Mouse (Mus musculus) erythroblast, embryonic 14.5 days (primary cell): ENCODE data around the gene Prkaa1. TPM values are rescaled to one million over a fixed set of nuclear protein-coding genes. Genes with fewer than 3 reads are reported as not detected.

Source experiments
- H3K27me3 ChIP-seq: 2 replicates; pipeline ENCODE4 v1.6.1; 2012; ENCODE audit warnings: inconsistent platforms; ENCODE audit not compliant: control insufficient read depth
- H3K36me3 ChIP-seq: 2 replicates; pipeline ENCODE4 v1.6.1; 2012; ENCODE audit warnings: mild to moderate bottlenecking, inconsistent platforms; ENCODE audit not compliant: control insufficient read depth
- H3K4me1 ChIP-seq: 2 replicates; pipeline ENCODE4 v1.6.1; 2012; ENCODE audit warnings: inconsistent platforms; ENCODE audit not compliant: control insufficient read depth
- H3K4me3 ChIP-seq: replicated peaks from 2 replicates; pipeline ENCODE3; 2012; ENCODE audit warnings: moderate library complexity, mild to moderate bottlenecking, inconsistent platforms
- H3K9me3 ChIP-seq: 2 replicates; pipeline ENCODE4 v1.6.1; 2012; ENCODE audit warnings: low read length, inconsistent platforms, mixed read lengths; ENCODE audit not compliant: control insufficient read depth
- GATA1 ChIP-seq: IDR thresholded peaks from 2 replicates; pipeline ENCODE4 v1.6.1; 2012; ENCODE audit warnings: low read length, inconsistent platforms, mixed read lengths
- TAL1 ChIP-seq: IDR thresholded peaks from 3 replicates; pipeline ENCODE4 v1.6.1; 2012; ENCODE audit warnings: low read length, inconsistent platforms, mixed read lengths
- polyA plus RNA-seq: library from polyadenylated mRNA; stranded (reverse); fragments of >175 nt; gene quantifications from 2 replicates; pipeline ENCODE4 v1.2.3, GENCODE M21; 2012

Prkaa1 gene
- polyA plus RNA-seq, 1 experiment = 0.25 TPM

DNA sequence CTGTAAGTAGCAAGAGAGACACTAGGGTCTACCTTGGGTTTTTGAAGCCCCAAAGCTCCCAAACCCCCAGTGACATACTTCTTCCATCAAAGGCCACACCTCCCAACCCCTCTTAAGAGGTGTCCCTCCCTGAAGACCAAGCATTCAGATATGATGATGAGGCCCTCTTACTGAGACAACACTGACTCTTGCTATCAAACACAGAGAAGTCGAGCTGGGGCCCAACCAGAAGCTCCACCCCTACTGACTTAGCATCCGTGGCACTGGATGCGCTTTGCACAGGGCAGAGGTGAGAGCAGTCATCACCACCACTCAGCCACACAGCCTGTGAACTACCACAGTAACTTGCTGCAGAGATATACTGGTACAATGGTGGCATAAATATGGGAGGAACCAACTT is 31.0 kb upstream of the Prkaa1 start:
- H3K4me1 ChIP-seq = peaks cover 55% of the 10 kb centered on the region
- TF ChIP-seq TAL1 = no peak
- no peak for TF ChIP-seq GATA1

DNA sequence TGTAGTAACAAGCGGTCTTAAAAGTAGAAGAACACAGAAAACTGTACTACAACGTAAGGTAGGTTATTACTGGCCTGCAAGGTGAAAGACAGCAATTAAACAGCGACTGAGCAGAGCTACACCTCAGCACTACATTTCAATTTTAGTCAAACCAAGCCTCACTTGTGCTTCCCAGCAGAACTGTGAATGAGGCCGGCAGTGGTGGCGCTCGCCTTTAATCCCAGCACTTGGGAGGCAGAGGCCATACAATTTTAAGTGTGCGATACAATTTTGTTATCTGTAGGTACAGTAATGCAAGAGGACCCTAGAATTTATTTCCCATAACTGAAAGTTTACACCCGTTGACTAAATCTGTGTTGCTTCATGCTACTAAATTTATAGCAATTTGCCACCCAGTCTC is 28.5 kb upstream of the Prkaa1 start:
- TF ChIP-seq TAL1 = no peak
- no peak for TF ChIP-seq GATA1
- Histone ChIP-seq H3K4me3 (peak overlapping the region; percentile 79), H3K36me3 (peaks cover 34% of the 10 kb centered on the region), H3K4me1 (peaks cover 69% of the 10 kb centered on the region), H3K27me3 (peaks cover under 1% of the 10 kb centered on the region), H3K9me3 (no peaks in the 10 kb centered on the region)

More for the DNA sequence above, 31.0 kb upstream of the Prkaa1 start:
- no peaks in the 10 kb centered on the region for H3K9me3 ChIP-seq
- H3K36me3 ChIP-seq = peaks cover 9% of the 10 kb centered on the region
- peak overlapping the region; percentile 29 for H3K4me3 ChIP-seq
- peaks cover 18% of the 10 kb centered on the region for H3K27me3 ChIP-seq

DNA sequence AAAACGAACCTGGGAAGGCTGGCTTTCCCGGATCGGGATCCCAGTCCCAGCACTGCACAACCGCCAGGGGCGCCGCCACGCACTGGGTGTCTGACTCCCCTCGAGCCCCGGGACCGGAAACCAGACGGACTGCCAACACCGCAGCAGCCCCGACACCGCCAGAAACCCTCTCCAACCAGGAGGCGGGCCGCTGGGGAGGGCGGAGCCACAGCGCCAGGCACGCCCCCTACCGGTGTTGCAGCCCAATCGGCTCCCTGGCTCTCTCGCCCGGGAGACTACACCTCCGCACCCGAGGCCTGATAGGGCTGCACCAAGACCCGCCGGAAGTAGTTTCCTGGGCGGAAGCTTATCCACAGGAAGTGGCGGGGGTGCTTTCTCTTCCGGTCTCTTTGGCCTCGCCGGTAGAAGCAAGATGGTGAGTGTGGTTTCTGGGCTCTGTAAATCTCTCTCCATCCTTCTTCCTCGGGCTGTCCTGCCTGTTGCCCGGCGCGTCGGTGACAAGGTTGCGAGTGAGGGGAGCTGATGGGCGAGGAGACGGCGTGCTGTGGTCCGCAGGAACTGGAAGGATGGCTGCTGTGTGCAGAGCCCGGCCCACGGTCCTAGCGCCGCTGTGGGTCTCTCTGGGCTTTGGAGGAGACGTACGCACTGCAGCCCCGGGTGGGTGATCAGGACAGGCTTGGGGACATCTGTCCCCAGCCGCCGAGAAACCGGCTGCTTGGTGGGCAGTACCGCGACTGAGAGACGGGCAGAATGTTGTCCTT is 27.2 kb upstream of the Prkaa1 start, which contains the start of gene Rpl37:
Gene Rpl37, plus strand, starts transcription at position 376 of the 761 bp plus-strand sequence.
- Histone ChIP-seq H3K9me3 (no peaks in the 10 kb centered on the region), H3K4me3 (peak within 1 kb of the TSS; percentile 79), H3K36me3 (peaks cover 47% of the 10 kb centered on the region), H3K27me3 (no peaks in the 10 kb centered on the region), H3K4me1 (peaks cover 75% of the 10 kb centered on the region)
- no peak for TF ChIP-seq TAL1
- TF ChIP-seq GATA1 = no peak

DNA sequence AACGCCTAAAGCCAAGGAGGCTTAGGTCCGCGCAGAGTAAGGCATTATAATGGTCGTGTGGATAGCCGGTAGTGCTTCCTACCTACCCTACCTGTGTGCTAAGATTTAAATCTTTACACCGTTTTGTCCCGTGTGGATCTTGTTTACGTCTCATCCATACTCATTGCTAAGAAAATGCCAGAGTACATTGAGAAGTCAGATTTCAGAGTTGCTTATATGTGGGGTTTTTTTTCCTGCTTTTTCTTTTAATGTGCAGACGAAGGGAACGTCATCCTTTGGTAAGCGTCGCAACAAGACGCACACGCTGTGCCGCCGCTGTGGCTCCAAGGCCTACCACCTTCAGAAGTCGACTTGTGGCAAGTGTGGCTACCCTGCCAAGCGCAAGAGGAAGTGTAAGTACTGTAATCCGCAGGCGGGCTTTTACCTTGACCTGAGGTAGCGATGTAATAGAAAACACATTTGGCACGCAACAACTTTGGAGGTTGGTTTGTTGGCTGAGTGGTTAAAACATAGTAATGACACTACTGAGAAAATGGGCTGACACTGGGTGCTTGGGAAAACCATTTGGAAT is 26.5 kb upstream of the Prkaa1 start:
- H3K9me3 ChIP-seq = no peaks in the 10 kb centered on the region
- H3K36me3 ChIP-seq = peaks cover 54% of the 10 kb centered on the region
- H3K27me3 ChIP-seq = no peaks in the 10 kb centered on the region
- TF ChIP-seq GATA1 = no peak
- no peak for TF ChIP-seq TAL1
- peaks cover 73% of the 10 kb centered on the region for H3K4me1 ChIP-seq
- peak overlapping the region; percentile 79 for H3K4me3 ChIP-seq

DNA sequence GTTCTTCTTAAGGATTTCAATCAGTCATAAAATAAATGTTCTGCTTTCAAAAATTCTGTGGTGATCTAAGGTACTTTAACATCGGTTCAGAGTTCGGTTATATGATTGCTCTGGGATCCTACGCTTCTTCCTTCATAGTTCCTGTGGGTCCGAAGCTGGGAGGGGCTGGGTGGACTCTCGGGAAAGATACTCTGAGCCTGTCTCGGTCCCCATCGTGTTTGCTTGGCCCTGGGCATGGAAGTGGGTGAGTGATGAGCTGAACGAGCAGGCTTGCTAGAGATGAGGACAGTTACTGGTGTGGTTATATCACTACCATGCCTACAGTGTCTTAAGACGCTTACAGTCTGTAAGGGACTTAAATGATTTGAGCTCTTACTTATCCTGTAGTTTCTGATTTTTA is 25.0 kb upstream of the Prkaa1 start:
- Histone ChIP-seq H3K36me3 (peaks cover 69% of the 10 kb centered on the region), H3K9me3 (no peaks in the 10 kb centered on the region), H3K4me3 (peak overlapping the region; percentile 79), H3K27me3 (no peaks in the 10 kb centered on the region), H3K4me1 (peaks cover 58% of the 10 kb centered on the region)
- TF ChIP-seq GATA1 = no peak
- no peak for TF ChIP-seq TAL1

DNA sequence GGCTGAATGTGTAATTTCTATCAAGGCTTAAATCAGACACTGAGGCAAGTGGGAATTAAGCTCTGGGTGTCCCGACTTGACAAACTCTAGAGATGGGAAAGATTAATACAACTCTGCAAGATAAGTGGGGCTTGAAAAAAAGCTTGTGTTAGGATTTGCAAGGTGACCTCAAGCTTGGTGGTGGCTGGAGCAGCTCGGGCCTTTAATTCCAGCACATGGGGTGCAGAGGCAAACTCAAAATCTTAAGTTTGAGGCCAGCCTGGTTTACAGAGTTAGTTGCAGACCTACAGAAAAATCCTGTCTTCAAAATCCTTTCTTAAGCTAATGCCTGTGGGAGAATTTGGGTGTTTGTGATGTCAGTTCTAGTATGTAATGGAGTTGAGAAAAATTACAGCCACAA is 24.5 kb upstream of the Prkaa1 start:
- no peak overlapping the region for H3K4me3 ChIP-seq
- H3K36me3 ChIP-seq = peaks cover 73% of the 10 kb centered on the region
- H3K4me1 ChIP-seq = peaks cover 54% of the 10 kb centered on the region
- TF ChIP-seq GATA1 (no peak), TAL1 (no peak)
- no peaks in the 10 kb centered on the region for H3K9me3 ChIP-seq
- no peaks in the 10 kb centered on the region for H3K27me3 ChIP-seq

DNA sequence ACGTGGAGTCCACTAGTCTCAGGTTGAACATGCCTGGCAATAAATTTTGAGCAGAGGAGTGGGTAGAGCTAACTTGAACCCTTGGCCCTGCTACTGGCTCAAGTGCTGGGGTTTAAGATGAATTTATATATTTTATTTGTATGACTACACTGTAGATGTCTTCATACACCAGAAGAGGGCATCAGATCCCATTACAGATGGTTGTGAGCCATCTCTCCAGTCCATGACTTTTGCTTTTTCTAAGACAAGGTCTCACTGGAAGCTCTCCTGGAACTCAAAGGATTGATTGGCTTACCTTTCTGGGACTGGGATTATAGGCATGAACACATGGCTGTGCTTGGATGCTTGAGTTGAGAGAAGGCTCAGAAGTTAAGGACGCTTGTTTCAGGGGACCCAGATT is 24.0 kb upstream of the Prkaa1 start:
- H3K4me1 ChIP-seq = peaks cover 49% of the 10 kb centered on the region
- no peaks in the 10 kb centered on the region for H3K27me3 ChIP-seq
- TF ChIP-seq GATA1 (no peak), TAL1 (no peak)
- no peaks in the 10 kb centered on the region for H3K9me3 ChIP-seq
- no peak overlapping the region for H3K4me3 ChIP-seq
- peaks cover 79% of the 10 kb centered on the region for H3K36me3 ChIP-seq

DNA sequence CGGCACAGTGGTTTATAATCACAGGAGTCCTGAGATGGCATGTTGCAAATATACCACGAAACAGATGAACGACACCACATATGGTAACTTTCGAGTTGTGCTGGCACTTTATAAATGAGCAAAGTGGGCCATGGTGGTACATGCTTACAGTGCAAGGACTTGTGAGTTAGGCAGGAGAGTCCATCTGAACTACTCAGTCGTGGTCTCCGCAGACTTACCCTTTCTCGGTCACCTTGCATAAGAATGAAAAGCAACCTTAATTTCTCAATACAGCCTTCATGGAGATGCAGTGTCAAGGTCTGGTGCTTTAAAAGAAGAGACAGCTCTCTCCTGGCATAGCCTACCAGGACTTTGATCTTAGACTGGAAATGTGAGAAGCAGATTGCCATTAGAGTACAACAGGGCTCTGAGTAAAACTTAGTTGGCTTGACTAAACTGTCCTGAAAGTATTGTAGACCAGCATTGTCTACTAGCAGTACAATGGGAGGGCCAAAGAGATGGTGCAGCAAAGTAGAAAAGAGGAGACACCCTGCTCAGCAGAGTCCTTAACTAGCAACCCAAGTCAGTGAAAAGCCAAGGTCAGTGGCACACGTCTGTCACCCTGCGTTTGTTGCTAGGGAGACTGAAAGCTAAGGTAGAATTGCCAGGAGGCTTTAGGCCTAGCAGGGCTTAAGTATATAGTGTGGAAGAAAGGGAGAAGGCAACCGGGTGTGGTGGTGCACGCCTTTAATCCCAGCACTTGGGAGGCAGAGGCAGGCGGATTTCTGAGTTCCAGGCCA is 21.9 kb upstream of the Prkaa1 start:
- no peak overlapping the region for H3K4me3 ChIP-seq
- no peaks in the 10 kb centered on the region for H3K27me3 ChIP-seq
- no peaks in the 10 kb centered on the region for H3K9me3 ChIP-seq
- H3K4me1 ChIP-seq = peaks cover 40% of the 10 kb centered on the region
- no peak for TF ChIP-seq TAL1
- no peak for TF ChIP-seq GATA1
- H3K36me3 ChIP-seq = peaks cover 86% of the 10 kb centered on the region

DNA sequence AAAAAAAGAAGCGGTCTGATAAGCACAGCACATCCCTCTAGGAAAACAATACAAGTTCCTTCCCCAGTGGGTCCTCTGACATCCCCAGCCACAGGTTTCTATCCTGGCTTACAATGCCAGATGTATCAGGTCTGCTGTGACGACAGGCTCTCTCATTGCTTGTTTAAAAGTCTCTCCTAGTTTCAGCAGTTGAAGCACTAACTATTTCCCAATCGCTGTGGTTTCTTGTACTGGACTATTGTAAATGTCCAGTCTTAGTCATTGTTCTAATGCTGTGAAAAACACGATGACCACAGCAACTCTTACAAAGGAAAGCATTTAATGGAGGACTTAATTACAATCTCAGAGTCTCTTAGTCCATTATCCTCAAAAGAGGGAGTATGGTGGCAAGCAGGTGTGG is 17.2 kb upstream of the Prkaa1 start:
- Histone ChIP-seq H3K27me3 (no peaks in the 10 kb centered on the region), H3K36me3 (peaks cover 43% of the 10 kb centered on the region), H3K9me3 (no peaks in the 10 kb centered on the region), H3K4me3 (no peak overlapping the region), H3K4me1 (peaks cover 44% of the 10 kb centered on the region)
- no peak for TF ChIP-seq GATA1
